Mouse (Mus musculus) heart, embryonic 10.5 days (tissue): ENCODE measurements at regions not wholly inside any gene's neighbourhood (a gene's known extent, or its start where the extent isn't known, plus 50 kb on each side); places are given as distances from the start of the nearest gene placed in this dataset.

Experiments
- DNase-seq: peaks from one replicate; pipeline ENCODE4 v3.0.0-alpha.2; 2017; ENCODE audit warnings: low spot score
- H3K27ac ChIP-seq: fragments of 300-500 bp; sonication (generic); 2 replicates; pipeline ENCODE4 v1.5.1; 2016; ENCODE audit warnings: mild to moderate bottlenecking
- H3K27me3 ChIP-seq: fragments of 300-500 bp; sonication (generic); 2 replicates; pipeline ENCODE4 v1.6.1; 2016; ENCODE audit warnings: mild to moderate bottlenecking; ENCODE audit not compliant: poor library complexity, insufficient read depth, severe bottlenecking
- H3K36me3 ChIP-seq: fragments of 300-500 bp; sonication (generic); 2 replicates; pipeline ENCODE4 v1.6.1; 2016; ENCODE audit warnings: mild to moderate bottlenecking, moderate library complexity
- H3K4me1 ChIP-seq: fragments of 300-500 bp; sonication (generic); 2 replicates; pipeline ENCODE4 v1.6.1; 2016; ENCODE audit warnings: mild to moderate bottlenecking
- H3K4me3 ChIP-seq: fragments of 300-500 bp; sonication (generic); 2 replicates; pipeline ENCODE4 v1.5.1; 2016; ENCODE audit warnings: mild to moderate bottlenecking, moderate library complexity
- H3K9me3 ChIP-seq: fragments of 300-500 bp; sonication (generic); 2 replicates; pipeline ENCODE4 v1.6.1; 2016; ENCODE audit warnings: mild to moderate bottlenecking, moderate library complexity
- WGBS: fragments of 180-500 bp; shearing (Covaris S2); methylation state at CpG from one replicate; pipeline ENCODE4 v1.1.7; 2016; 5-methylcytosine and 5-hydroxymethylcytosine counted together

DNA sequence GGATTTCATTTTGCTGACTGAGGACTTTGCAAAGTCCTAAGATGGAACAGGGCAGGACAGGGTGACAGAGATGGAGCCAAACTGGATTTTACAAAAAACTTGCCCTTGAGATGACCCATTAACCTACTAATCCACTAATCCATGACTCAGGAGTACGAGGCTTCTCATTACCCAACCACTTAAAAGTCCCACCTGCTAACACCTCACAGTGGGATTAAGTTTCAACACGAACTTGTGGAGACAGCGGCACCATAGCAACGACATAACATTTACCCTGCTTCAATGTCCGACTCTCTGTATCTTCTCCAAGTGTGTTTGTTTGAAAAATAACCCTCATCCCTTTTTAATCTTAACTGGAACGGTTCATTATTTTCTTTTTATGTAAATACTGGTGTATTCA, 91.5 kb upstream of the Fam241a start:
- H3K27me3 ChIP-seq = no peaks in the 10 kb centered on the region
- DNase-seq = no peak
- no peaks in the 10 kb centered on the region for H3K36me3 ChIP-seq
- H3K9me3 ChIP-seq = no peaks in the 10 kb centered on the region
- no peak overlapping the region for H3K27ac ChIP-seq
- no peak overlapping the region for H3K4me3 ChIP-seq
- 43% methylated on average over 6 of the region's 6 CpGs for WGBS
- no peaks in the 10 kb centered on the region for H3K4me1 ChIP-seq

DNA sequence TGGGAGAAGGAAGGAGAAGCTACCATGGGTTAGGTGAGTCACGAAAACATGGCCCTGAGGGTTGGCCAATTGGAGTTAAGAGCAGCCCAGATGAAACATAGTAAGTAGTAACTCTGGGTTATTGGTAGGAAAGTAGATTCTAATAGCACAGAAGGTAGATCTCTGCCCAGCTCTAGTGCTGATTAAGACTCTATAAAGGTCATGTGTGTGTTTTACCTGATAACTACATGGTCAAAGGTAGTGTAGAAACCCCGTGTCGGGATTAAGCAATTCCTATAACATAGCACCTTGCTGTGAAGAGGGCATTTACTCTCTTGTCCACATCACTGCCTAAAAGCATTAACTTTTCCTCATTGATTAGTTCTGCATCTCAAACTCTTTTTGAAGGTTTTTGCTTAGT, 89.0 kb upstream of the Fam241a start:
- DNase-seq = no peak
- Histone ChIP-seq H3K9me3 (no peaks in the 10 kb centered on the region), H3K36me3 (no peaks in the 10 kb centered on the region), H3K27ac (no peak overlapping the region), H3K4me3 (no peak overlapping the region), H3K4me1 (no peaks in the 10 kb centered on the region), H3K27me3 (no peaks in the 10 kb centered on the region)
- 86% methylated on average over 3 of the region's 3 CpGs for WGBS

DNA sequence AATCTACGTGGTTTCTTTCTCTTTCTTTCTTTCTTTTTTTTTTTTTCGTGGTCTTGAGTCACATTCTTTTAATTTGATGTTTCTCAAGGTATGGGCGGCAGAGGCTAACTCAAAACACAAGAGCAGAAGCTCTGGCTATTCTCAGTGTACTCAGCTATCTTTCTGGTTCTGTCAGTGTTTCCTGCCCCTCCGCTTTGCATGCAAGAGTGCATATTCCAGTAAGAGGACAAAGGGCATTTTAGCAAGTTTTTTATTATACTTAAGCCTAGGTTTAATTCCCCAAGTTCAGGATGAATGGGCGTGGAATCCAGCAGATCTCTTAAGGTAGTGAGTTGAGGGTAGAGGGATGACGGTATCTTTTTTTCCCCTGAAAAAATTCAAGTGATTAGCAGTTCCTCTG, 81.1 kb upstream of the Fam241a start:
- Histone ChIP-seq H3K27ac (no peak overlapping the region), H3K4me3 (no peak overlapping the region), H3K36me3 (no peaks in the 10 kb centered on the region), H3K27me3 (no peaks in the 10 kb centered on the region), H3K9me3 (no peaks in the 10 kb centered on the region), H3K4me1 (no peaks in the 10 kb centered on the region)
- 51% methylated on average over 6 of the region's 6 CpGs for WGBS
- no peak for DNase-seq

DNA sequence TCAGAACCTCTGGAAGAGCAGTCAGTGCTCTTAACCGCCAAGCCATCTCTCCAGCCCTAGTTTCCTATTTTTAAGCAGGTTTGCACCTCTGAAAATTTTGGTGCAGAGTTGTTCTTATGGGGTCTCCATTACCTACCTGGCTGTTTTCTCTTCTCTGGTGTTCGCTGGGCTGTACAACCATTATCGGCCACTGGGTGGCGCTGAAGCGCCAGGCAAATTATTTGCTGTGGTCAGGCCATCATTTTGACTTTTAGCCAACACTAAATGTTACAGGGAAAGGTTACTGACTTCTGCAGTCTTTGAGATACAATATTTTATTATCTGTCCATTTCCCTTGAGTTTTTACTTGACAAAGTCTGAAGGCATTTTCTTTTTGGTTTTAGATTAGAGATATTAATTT, 74.8 kb upstream of the Fam241a start:
- Histone ChIP-seq H3K9me3 (no peaks in the 10 kb centered on the region), H3K27ac (no peak overlapping the region), H3K36me3 (no peaks in the 10 kb centered on the region), H3K4me3 (no peak overlapping the region), H3K4me1 (no peaks in the 10 kb centered on the region), H3K27me3 (peaks cover 4% of the 10 kb centered on the region; the same call in 1 of the 2 replicates)
- DNase-seq = peak; percentile 80
- whole genome bisulfite sequencing = 5% methylated on average over 5 of the region's 5 CpGs

DNA sequence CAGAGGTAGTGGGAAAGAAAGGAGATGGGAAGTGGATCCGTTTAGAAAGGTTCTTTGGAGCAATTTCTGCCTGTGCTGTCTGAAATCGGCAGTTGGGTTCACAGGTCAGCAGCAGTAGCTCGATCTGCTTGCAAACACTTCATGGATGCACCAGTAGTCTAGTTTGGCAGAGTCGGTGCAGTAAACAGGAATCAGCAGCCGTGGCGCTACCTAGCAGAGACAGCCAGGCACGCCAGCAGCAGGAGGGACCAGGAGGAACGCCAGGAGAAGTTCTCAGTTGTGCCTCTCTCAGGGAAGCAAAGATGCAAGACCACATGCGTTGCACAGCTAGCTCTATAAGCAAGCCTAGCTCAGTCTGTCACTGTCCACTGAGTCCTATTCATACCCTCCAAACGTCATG, 71.0 kb upstream of the Fam241a start:
- DNase-seq = no peak
- Histone ChIP-seq H3K4me1 (no peaks in the 10 kb centered on the region), H3K9me3 (no peaks in the 10 kb centered on the region), H3K36me3 (no peaks in the 10 kb centered on the region), H3K4me3 (no peak overlapping the region), H3K27ac (no peak overlapping the region), H3K27me3 (peaks cover 4% of the 10 kb centered on the region; the same call in 1 of the 2 replicates)
- 69% methylated on average over 10 of the region's 10 CpGs for WGBS

DNA sequence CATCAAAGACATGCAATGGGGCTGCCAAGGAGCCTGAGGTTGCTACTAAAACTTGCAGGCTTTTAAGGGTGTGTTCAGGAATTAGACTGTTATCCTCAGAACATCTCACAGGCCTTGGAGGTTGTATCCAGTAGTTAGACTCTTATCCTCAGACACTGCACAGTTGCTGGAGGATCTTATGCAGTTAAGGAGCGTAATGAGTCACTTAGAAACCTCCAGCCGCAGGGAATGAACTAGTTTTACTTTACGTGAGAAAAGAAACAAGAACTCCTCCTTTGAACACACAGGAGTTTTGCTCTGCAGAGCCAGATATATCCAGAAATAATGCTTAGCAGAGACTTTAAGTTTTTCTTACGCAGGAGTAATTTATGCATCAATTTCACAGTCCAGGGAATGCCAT, 70.1 kb upstream of the Fam241a start:
- H3K36me3 ChIP-seq = no peaks in the 10 kb centered on the region
- DNase-seq = no peak
- WGBS = 85% methylated on average over 4 of the region's 4 CpGs
- H3K4me3 ChIP-seq = no peak overlapping the region
- H3K27ac ChIP-seq = no peak overlapping the region
- no peaks in the 10 kb centered on the region for H3K9me3 ChIP-seq
- H3K27me3 ChIP-seq = peaks cover 4% of the 10 kb centered on the region; the same call in 1 of the 2 replicates
- no peaks in the 10 kb centered on the region for H3K4me1 ChIP-seq

DNA sequence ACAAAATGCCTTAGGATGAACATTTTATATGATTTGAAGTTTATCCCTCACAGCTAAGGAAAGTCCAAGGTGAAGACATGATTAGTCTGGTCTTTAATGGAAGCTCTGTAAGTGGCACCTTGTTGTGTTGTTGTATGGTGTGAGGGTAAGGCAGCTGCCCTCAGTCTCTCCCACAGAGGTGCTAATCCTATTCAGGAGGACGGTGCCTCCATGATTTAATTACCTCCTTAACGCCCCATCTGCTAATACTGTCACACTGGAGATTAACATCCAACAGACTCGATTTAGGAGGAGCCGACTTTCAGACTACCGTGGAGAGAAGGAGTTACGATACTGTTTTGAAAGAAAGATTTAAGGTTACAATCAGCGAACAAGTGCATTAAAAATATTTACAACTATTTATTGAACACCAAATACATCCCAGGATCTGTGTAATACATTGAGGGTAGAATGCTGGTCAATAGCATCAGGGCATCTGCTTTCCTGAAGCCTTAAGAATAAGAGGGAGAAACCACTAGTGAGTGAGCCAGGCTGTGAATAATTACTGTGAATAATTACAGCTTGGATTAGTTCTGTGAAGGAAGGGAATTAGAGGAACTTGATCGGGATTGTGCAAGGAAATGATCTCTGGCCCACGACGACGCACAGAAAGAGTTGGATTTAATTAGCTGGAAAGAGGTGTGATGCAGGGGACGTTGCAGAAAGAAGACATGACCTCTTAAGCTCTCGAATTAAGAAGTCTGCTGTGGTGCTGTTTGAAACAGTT, 63.0 kb upstream of the Fam241a start:
- no peak for DNase-seq
- no peaks in the 10 kb centered on the region for H3K36me3 ChIP-seq
- H3K4me1 ChIP-seq = no peaks in the 10 kb centered on the region
- no peaks in the 10 kb centered on the region for H3K27me3 ChIP-seq
- H3K27ac ChIP-seq = no peak overlapping the region
- H3K9me3 ChIP-seq = no peaks in the 10 kb centered on the region
- WGBS = 27% methylated on average over 13 of the region's 13 CpGs
- no peak overlapping the region for H3K4me3 ChIP-seq

DNA sequence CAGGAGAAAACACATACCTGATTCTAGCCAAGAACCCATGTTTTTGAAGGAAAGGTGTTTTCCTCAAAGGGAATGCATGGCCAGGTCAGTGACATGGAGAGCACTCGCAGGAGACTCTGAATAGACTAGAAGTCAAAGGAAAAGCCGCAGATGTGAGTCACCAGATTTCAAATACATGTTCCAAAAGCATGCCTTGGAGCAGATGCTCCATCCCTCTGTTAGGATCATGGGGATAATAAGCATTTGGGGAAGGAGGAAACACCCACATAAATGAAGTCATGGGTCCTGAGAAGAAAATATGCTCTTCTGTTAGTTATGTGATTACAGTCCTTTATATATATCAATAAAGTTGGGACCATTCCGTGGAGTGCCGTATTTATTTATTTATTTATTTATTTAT, 58.7 kb upstream of the Fam241a start:
- no peaks in the 10 kb centered on the region for H3K4me1 ChIP-seq
- 83% methylated on average over 4 of the region's 4 CpGs for WGBS
- H3K4me3 ChIP-seq = no peak overlapping the region
- H3K9me3 ChIP-seq = no peaks in the 10 kb centered on the region
- peaks cover 11% of the 10 kb centered on the region for H3K27me3 ChIP-seq
- H3K36me3 ChIP-seq = no peaks in the 10 kb centered on the region
- DNase-seq = no peak
- H3K27ac ChIP-seq = no peak overlapping the region

DNA sequence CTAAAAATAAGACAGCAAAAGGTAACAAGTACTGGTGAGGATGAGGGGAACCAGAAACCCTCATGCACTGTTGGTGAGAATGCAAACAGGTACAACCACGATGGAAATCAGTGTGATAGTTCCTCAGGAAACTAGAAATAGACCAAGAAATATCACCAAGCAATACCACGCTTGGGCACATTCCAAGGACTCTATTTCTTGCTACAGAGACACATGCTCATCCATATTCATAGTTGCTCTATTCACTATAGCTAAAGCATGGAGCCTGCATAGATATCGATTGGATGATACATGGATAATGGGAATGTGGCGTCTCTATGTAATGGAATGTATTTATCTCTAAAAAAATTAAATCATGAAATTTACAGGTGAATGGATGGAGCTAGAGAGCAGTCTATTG, 57.5 kb upstream of the Fam241a start:
- Histone ChIP-seq H3K27me3 (peaks cover 17% of the 10 kb centered on the region), H3K4me1 (no peaks in the 10 kb centered on the region), H3K4me3 (no peak overlapping the region), H3K27ac (no peak overlapping the region), H3K9me3 (no peaks in the 10 kb centered on the region), H3K36me3 (no peaks in the 10 kb centered on the region)
- DNase-seq = no peak
- 82% methylated on average over 4 of the region's 4 CpGs for WGBS

DNA sequence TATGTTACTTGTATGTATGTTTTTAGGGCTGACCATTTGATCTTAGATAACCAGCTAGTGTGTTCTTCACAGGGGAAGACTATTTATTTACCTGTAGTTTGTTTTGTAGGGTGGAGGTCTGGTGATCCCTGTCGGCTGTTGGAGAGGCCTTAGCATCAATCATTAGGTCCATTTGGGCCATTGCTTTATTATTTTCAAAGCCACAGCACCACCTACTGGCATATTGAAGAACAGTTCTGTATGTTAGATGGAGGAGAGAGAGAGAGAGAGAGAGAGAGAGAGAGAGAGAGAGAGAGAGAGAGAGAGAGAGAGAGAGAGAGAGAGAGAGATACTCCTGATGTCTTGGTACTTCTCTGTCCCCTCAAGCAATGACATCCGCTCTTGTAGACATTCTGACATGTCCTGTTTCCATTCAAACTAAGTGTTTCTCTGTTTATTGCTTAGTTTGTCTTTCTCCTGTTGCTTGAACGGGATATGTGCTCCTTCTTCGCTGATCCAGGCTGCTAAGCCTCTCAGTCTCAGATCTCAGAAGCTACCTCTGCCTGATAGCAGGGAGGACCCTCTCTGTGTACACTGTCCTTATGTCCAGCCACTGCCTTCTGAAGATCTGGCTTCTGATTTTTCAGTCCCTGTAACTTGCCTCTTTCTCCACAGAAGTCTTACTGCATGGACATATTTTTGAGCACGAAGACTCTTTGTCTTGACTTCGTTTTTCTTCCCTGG, 52.9 kb upstream of the Fam241a start:
- DNase-seq = no peak
- no peaks in the 10 kb centered on the region for H3K9me3 ChIP-seq

DNA sequence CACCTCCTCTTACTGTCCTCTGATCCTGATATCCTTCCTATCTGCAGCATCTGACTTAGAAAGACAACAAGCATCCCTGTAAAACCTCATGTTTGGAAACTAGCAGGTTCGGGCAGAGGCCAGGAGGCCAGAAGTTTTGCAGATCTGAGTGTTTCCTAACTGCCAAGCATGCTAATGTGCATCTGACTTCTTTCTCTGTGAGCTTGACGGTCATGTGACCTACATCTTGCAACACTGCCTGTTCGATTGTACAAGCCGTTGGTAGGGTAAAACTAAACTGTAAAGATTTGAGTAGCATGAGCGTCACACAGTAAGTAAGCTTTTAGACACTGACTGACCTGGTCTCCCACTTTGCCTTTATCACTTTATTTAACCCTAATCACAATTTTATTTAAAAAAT, 52.2 kb upstream of the Fam241a start:
- DNase-seq = no peak
- Histone ChIP-seq H3K27me3 (peaks cover 46% of the 10 kb centered on the region), H3K4me1 (0 out of 2 replicates have a peak, but pooled peaks cover 2% of the 10 kb centered on the region), H3K4me3 (no peak overlapping the region), H3K36me3 (no peaks in the 10 kb centered on the region), H3K9me3 (no peaks in the 10 kb centered on the region), H3K27ac (no peak overlapping the region)
- WGBS = 79% methylated on average over 5 of the region's 5 CpGs

More for the DNA sequence above, 52.9 kb upstream of the Fam241a start:
- 49% methylated on average over 6 of the region's 6 CpGs for WGBS
- Histone ChIP-seq H3K36me3 (no peaks in the 10 kb centered on the region), H3K4me1 (0 out of 2 replicates have a peak, but pooled peaks cover 2% of the 10 kb centered on the region), H3K4me3 (no peak overlapping the region), H3K27ac (no peak overlapping the region), H3K27me3 (peaks cover 38% of the 10 kb centered on the region)
